Mouse (Mus musculus) CH12F3 (cell line): Measurements from ENCODE around the gene Tmem86a.

Experiments
- in situ Hi-C: fragments of 300-500 bp; cut with MboI; formaldehyde crosslinking; loops from 2 replicates; pipeline ENCODE4 v1.14.3; 2020; ENCODE audit warnings: low sequenced_read_pairs

Tmem86a gene

GRCm38 (mm10) chr7:47073536-47074521 lies 23.4 kb downstream of the Tmem86a start:
- in situ Hi-C loops, result no loop called here

- in situ Hi-C loops, result no loop called here
Observed at GRCm38 (mm10) chr7:47076193-47076592, 25.8 kb downstream of the Tmem86a start.

- in situ Hi-C loops, result no loop called here
Observed at GRCm38 (mm10) chr7:47076729-47077128, 26.3 kb downstream of the Tmem86a start.

GRCm38 (mm10) chr7:47077451-47077850 lies 27.1 kb downstream of the Tmem86a start:
- in situ Hi-C loops, result no loop called here

GRCm38 (mm10) chr7:47080868-47081267 lies 30.5 kb downstream of the Tmem86a start:
- in situ Hi-C loops, result loop anchor here (10.0 kb wide), 1 partner anchor 64 kb away; no protein-coding TSS in a partner anchor

- in situ Hi-C loops, result loop anchor here (10.0 kb wide), 1 partner anchor 64 kb away; no protein-coding TSS in a partner anchor
Observed at GRCm38 (mm10) chr7:47081277-47081676, 30.9 kb downstream of the Tmem86a start.

- in situ Hi-C loops, result loop anchor here (10.0 kb wide), 1 partner anchor 60 kb away; no protein-coding TSS in a partner anchor
Observed at GRCm38 (mm10) chr7:47085075-47085474, 34.7 kb downstream of the Tmem86a start.

- in situ Hi-C loops, result no loop called here
Observed at GRCm38 (mm10) chr7:47093935-47094334, 43.5 kb downstream of the Tmem86a start.

GRCm38 (mm10) chr7:47094969-47095368 lies 44.6 kb downstream of the Tmem86a start:
- in situ Hi-C loops, result no loop called here

- in situ Hi-C loops, result no loop called here
Observed at GRCm38 (mm10) chr7:47098044-47098443, 47.6 kb downstream of the Tmem86a start.

- in situ Hi-C loops, result no loop called here
Observed at GRCm38 (mm10) chr7:47099306-47099705, 48.9 kb downstream of the Tmem86a start.

- in situ Hi-C loops, result no loop called here
Observed at GRCm38 (mm10) chr7:47100615-47101014, 50.2 kb downstream of the Tmem86a start.

GRCm38 (mm10) chr7:47102970-47103369 lies 52.6 kb downstream of the Tmem86a start:
- in situ Hi-C loops, result no loop called here

GRCm38 (mm10) chr7:47103671-47104414 lies 53.4 kb downstream of the Tmem86a start:
- in situ Hi-C loops, result no loop called here
